Mouse (Mus musculus) liver, adult 2 months (tissue): Measurements from ENCODE around the gene 4930523C07Rik.

Experiments
- CTCF ChIP-seq: fragments of 200-500 bp; IDR thresholded peaks from 2 replicates; pipeline ENCODE4 v1.5.1; 2011; ENCODE audit warnings: low read depth, low read length, control low read depth
- POLR2A ChIP-seq: fragments of 200-500 bp; IDR thresholded peaks from 2 replicates; pipeline ENCODE4 v1.6.1; 2011; ENCODE audit warnings: low read length, control low read depth; ENCODE audit not compliant: insufficient read depth; ENCODE audit errors: extremely low read depth

DNA sequence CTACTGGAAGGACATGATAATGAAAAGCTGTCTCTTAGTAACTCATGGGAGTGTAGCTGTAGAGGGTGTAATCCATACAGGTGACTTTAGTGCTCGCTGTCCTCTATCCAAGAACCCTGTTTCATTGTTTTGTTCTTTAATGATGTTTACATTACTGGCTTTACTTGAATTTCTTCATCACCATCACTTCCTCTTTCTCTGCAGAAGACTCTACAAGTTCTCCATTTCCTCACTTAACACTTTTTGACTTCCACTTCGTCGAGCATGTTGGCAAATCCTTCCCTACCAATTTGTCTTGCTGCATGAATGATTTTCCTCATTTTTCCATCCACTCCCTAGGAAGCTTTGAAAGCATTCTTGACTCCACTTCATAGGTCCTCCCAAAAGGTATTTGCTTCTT is 31.1 kb upstream of the 4930523C07Rik start:
- no peak for TF ChIP-seq CTCF
- no peak for TF ChIP-seq POLR2A
